Mouse (Mus musculus) adrenal gland, adult (tissue): ENCODE data around the gene Tm4sf19.
"Not testable (repeated sequence)": the region's sequence is repeated elsewhere in the genome, so short reads cannot be mapped to it uniquely, and the experiment has no call there.

Experiments
- DNase-seq, 2 experiments: peaks; one replicate each; pipeline ENCODE4 v3.0.0; 2022 to 2023; ENCODE audit warnings: low spot score in 1 of 2; ENCODE audit not compliant: inconsistent age in 2 of 2

The Tm4sf19 gene

DNA sequence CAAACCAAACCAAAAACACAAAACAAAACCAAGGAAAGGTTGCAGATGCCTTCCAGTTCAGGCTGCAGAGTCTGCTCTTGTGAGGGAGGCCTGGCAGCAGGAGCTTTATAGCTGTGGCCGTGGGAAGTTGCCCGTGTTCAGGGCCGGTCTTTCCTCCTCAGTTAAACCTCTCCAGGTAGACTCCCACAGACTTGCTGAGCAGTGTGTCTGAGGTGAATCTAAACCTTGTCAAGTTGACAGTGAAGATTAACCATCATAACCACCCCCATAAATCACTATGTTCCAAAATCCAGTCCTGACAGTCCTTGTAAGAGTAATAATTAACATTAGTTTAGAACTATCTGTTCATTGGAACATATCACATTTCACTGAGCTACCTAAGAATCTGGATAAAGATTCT is 27.2 kb downstream of the Tm4sf19 start:
- DNase-seq = no peak

- peak; percentile 93 to 98 for DNase-seq
Measured at GRCm38 (mm10) chr16:32430474-32431046, 30.3 kb downstream of the Tm4sf19 start, which contains the start of gene Pcyt1a. TSS of gene Pcyt1a (plus strand) at chr16:32430921.

- no peak for DNase-seq
Measured at GRCm38 (mm10) chr16:32431047-32431591, 30.8 kb downstream of the Tm4sf19 start.

- peak in 1 of 2 experiments; percentile 58 for DNase-seq
Measured at GRCm38 (mm10) chr16:32431926-32432325, 31.6 kb downstream of the Tm4sf19 start.

DNA sequence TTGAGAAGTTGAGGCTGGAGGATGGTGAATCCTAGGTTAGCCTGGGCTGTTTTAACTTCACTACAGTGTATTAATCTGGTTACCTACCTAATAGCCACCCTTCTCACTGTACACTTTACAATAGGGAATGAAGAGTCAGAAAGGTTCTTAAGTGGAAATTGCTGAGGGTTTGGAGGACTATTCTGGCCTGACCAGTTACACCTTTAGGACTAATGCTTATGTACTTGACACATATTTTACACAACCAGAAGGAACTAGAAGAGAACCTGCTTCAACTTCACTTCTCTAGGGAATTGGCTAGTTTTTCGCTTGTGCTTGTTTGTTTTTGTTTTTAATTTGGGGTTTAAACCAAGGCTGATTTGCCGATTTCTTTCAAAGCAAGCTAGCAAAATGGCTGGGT is 32.8 kb downstream of the Tm4sf19 start:
- no peak for DNase-seq

DNA sequence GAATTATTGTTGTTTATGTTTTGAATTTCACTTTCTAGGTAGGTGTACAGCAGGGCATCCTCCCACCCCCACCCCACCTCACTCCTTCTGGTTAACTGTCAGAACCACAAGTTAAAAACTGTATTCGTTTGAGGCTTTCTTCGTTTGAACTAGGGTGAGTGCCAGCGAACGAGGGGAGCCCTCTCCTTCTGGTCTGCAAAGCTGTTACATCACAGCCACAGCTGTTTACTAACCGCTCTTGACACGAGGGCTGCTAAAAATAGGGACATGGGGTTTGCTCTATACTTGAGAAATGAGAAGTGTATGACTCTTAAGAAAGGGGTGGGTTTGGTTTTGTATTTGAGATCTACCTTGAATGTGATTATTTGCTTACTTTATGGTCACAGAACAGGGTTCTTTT is 33.8 kb downstream of the Tm4sf19 start:
- peak in 1 of 2 experiments; percentile 61 for DNase-seq

DNA sequence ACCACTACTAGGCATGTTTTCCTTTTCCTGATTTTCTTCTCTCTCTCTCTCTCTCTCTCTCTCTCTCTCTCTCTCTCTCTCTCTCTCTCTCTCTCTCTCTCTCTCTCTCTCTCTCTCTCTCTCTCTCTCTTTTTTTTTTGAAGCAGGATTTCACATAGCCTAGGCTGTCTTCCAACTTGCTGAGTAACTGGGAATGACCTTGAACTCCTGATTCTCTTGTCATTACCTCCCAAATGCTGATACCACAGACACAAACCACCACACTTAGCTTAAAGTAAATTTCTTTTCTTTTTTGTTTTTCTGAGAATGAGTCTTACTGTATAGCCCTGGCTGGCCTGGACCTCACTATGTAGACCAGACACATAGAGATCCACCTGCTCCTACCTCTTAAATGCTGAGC is 34.4 kb downstream of the Tm4sf19 start:
- DNase-seq = peak in 1 of 2 experiments; percentile 85

DNA sequence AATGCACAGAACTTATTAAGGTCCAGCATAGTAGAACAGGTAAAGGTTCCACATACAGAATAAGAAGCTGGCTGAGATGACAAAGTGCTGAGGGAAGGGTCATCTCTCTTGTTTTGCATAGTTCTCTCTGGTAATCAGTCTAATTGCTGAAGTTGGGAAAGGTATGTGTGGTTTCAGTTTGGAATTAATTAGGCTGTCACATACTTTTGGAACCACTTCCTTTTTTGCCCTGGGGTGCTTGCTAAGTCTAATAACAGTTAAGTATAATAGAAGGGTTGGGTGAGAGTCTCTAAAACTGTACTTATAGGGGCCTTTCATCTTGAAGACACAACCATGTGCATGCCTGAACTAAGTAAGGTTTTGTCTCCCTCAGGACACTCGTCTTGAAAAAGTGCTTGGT is 36.4 kb downstream of the Tm4sf19 start:
- DNase-seq = no peak

DNA sequence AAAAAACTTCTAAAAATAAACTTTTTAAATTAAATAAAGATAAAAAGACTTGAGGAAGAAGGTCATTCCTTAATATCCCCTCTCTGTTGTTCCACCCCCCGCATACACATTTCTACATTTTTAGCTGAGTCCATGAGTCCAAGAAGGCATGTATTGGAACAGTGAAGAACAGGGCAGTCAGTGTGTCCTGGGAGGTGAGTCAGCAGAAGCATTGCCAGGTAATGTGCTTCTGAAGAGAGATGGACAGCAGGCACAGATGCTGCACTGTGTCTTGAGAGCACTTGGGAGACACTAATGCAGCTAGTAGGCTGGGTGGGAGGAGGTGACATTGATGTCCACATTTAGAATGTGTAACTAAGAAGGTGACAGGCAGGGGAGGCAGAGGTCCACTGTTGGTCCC is 37.0 kb downstream of the Tm4sf19 start:
- DNase-seq = no peak

GRCm38 (mm10) chr16:32441432-32441831 is 41.1 kb downstream of the Tm4sf19 start:
- DNase-seq = no peak

GRCm38 (mm10) chr16:32444615-32445014 is 44.3 kb downstream of the Tm4sf19 start:
- DNase-seq = not testable (repeated sequence)

GRCm38 (mm10) chr16:32445558-32445957 is 45.3 kb downstream of the Tm4sf19 start:
- DNase-seq = no peak

GRCm38 (mm10) chr16:32446563-32447138 is 46.3 kb downstream of the Tm4sf19 start:
- DNase-seq = no peak

GRCm38 (mm10) chr16:32449665-32450064 is 49.4 kb downstream of the Tm4sf19 start:
- DNase-seq = no peak

DNA sequence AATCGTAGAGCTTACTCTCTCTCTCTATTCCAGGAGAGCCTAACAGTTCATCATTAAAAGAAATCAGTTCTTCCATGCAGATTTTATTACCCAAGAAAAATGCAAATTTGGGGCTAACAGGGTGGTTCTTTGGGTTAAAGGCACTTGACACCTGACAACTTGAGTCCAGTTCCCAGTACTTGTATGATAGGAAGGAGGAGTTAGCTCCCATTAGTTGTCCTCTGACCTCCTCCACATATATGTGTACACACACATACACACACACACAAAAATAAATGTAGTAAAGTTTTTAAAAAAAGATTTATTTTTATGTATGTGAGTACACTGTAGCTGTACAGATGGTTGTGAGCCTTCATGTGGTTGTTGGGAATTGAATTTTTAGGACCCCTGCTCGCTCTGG is 49.8 kb downstream of the Tm4sf19 start:
- no peak for DNase-seq

GRCm38 (mm10) chr16:32453102-32453501 is 52.8 kb downstream of the Tm4sf19 start:
- peak in 1 of 2 experiments; percentile 49 for DNase-seq

DNA sequence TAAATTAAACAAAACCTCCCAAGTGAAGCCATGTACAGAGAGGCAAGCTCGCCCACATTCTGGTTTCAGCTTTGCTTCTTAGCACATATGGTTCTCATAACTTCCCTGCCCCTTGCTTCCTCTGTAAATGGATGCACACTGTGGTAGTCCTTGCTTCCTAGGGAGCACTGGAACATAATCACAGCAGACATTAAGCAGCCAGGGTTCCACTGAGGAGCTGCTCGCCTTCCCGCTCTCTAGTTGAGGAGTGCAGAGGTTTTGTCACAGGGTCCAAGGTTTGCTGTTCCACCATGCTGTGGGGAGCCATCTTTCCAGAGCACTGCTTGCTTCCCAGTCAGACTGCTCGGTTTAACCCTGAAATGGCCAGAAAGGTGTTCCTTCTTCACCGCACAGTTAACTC is 54.3 kb downstream of the Tm4sf19 start:
- DNase-seq = no peak

- no peak for DNase-seq
Measured at GRCm38 (mm10) chr16:32456086-32456485, 55.8 kb downstream of the Tm4sf19 start.

GRCm38 (mm10) chr16:32456761-32457160 is 56.5 kb downstream of the Tm4sf19 start:
- DNase-seq = no peak
